Mouse (Mus musculus): ENCODE measurements around the gene Ankef1. TPM values are rescaled to one million over a fixed set of nuclear protein-coding genes. Genes with fewer than 3 reads are reported as not detected.

Gene Ankef1
- total RNA-seq (2012; rRNA removed) (not detected in 2 replicates), total RNA-seq (2014; rRNA removed) (not detected in 2 replicates), polyA plus RNA-seq (2012; ENCODE audit: insufficient read length, low read depth) (not detected in 2 replicates)

DNA sequence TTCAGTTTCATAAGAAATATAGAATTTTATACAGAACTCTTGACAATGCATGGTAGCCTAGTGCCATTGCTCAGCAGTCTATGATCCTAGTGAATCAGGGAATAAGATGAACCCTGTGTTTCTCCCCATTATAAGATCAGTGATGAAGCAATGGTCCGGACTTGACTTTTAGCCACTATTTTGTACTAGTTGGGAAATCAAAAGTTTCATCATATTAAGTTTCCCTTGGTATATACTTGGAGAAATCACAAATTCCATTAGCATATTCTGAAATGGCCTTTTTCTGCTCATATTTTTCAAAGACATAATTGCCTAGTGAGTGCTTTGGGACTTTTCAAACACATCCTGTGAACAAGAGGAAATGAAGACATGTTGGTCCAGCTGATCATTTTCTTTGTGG, at the start of gene Ankef1:
Ankef1 (plus strand) TSS at position 260 of the 400 bp plus-strand sequence.
- Histone ChIP-seq H3K4me2 (ENCODE audit: insufficient read depth, low read depth, poor library complexity, severe bottlenecking) (no peak within 1 kb of the TSS), H3K4me3 (replicated peaks in 1 of 3; ENCODE audit: low read depth in 2 of 3, low read length in 2 of 3, poor library complexity in 1 of 3) (no peak within 1 kb of the TSS), H3K27me3 (replicated peaks) (no peaks in the 10 kb centered on the region), H3K36me3 (replicated peaks in 1 of 2; ENCODE audit: control insufficient read depth in 1 of 2, insufficient read depth in 1 of 2, low read length in 1 of 2) (no peaks in the 10 kb centered on the region), H3K9me3 (replicated peaks; ENCODE audit: low read length) (peaks cover 5% of the 10 kb centered on the region), H3K79me2 (replicated peaks; ENCODE audit: control insufficient read depth, extremely low read depth, insufficient read depth, poor library complexity, severe bottlenecking) (no peaks in the 10 kb centered on the region), H3K27ac (ENCODE audit: insufficient read depth, low read depth) (no peak within 1 kb of the TSS), H3K9ac (ENCODE audit: insufficient read depth, low read depth) (no peak within 1 kb of the TSS), H3K4me1 (ENCODE audit: control insufficient read depth in 1 of 2, insufficient read depth in 2 of 2) (no peaks in the 10 kb centered on the region)
- no peak for DNase-seq (ENCODE audit: extremely low read depth)
- TF ChIP-seq PAX5 (IDR thresholded peaks at IDR 0.05; ENCODE audit: low read length) (no peak), CTCF (conservative IDR thresholded peaks at IDR 0.05 in 1 of 2, IDR thresholded peaks at IDR 0.05 in 1 of 2; ENCODE audit: low read depth in 2 of 2, low read length in 2 of 2) (no peak), MAFK (IDR thresholded peaks at IDR 0.05; ENCODE audit: insufficient replicate concordance, low read length) (no peak), IRF4 (IDR thresholded peaks at IDR 0.05; ENCODE audit: low read depth, low read length) (no peak)
- in situ Hi-C loops (cut with MboI; ENCODE audit: low pct_ligation_motif_present, low pct_unique_long_range_greater_than_20kb, low sequenced_read_pairs) (no loop called here), dilution Hi-C loops (cut with MboI; ENCODE audit: extremely low pct_ligation_motif_present, extremely low pct_unique_long_range_greater_than_20kb, low sequenced_read_pairs) (no loop called here)

DNA sequence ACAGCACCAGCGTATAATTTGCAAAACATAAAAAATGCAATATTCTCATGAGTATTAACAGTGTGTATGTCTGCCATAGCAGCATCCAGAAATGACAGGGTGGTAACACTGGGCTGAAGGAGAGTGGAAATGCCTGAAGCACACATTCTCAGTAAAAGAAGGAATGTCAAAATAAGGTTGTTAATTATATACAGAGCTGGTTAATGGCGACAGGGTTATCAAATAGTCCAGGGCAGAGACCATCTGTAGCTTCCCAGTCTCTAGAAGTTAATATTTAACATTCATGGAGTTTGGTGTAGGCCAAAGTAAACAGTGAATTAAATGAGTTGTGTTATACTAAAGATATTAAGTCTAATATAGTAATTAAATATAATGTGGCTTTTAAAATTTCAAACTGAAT, 45.2 kb upstream of the Ankef1 start:
- DNase-seq (ENCODE audit: extremely low read depth) = no peak
- no peak overlapping the region for H3K4me3 ChIP-seq (replicated peaks in 1 of 3; ENCODE audit: low read depth in 2 of 3, low read length in 2 of 3, poor library complexity in 1 of 3)
- no peak overlapping the region for H3K9ac ChIP-seq (ENCODE audit: insufficient read depth, low read depth)
- no peaks in the 10 kb centered on the region for H3K27me3 ChIP-seq (replicated peaks)
- H3K79me2 ChIP-seq (replicated peaks; ENCODE audit: control insufficient read depth, extremely low read depth, insufficient read depth, poor library complexity, severe bottlenecking) = no peaks in the 10 kb centered on the region
- H3K4me1 ChIP-seq (ENCODE audit: control insufficient read depth in 1 of 2, insufficient read depth in 2 of 2) = no peaks in the 10 kb centered on the region
- H3K27ac ChIP-seq (ENCODE audit: insufficient read depth, low read depth) = no peak overlapping the region
- dilution Hi-C loops (cut with MboI; ENCODE audit: extremely low pct_ligation_motif_present, extremely low pct_unique_long_range_greater_than_20kb, low sequenced_read_pairs) = no loop called here
- no peak for TF ChIP-seq EP300 (IDR thresholded peaks at IDR 0.05; ENCODE audit: low read length)
- TF ChIP-seq GABPA (IDR thresholded peaks at IDR 0.05; ENCODE audit: insufficient replicate concordance, low read depth, low read length) = no peak
- TF ChIP-seq MYC (IDR thresholded peaks at IDR 0.05; ENCODE audit: low read depth, low read length) = no peak
- TF ChIP-seq SIN3A (IDR thresholded peaks at IDR 0.05; ENCODE audit: low read length) = no peak
- no peak for TF ChIP-seq CHD2 (IDR thresholded peaks at IDR 0.05; ENCODE audit: low read length)
- TF ChIP-seq JUND (conservative IDR thresholded peaks at IDR 0.05; ENCODE audit: low read depth, low read length) = no peak
- TF ChIP-seq MXI1 (IDR thresholded peaks at IDR 0.05; ENCODE audit: low read depth, low read length) = no peak
- no peaks in the 10 kb centered on the region for H3K36me3 ChIP-seq (replicated peaks in 1 of 2; ENCODE audit: control insufficient read depth in 1 of 2, insufficient read depth in 1 of 2, low read length in 1 of 2)
- peaks cover 2% of the 10 kb centered on the region for H3K9me3 ChIP-seq (replicated peaks; ENCODE audit: low read length)
- no peak overlapping the region for H3K4me2 ChIP-seq (ENCODE audit: insufficient read depth, low read depth, poor library complexity, severe bottlenecking)
- in situ Hi-C loops (cut with MboI; ENCODE audit: low pct_ligation_motif_present, low pct_unique_long_range_greater_than_20kb, low sequenced_read_pairs) = no loop called here

DNA sequence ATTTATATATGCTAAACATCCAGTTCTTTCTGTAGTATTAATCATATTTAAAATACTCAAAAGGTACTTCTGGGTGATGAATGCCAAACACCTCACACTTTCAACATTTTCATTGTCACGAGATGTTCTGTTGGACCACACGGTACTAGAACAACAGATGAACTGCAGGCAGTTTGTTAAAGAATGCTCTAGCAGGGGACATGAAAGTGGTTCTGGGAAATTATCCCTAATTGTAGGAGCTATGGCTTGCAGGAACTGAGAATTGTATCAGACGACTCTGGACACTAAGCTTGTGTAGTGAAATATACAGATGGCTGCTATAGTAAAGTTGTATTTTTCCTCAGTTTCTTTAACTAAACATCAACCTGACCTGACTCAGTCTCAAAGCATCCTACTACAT, 44.8 kb upstream of the Ankef1 start:
- no peaks in the 10 kb centered on the region for H3K4me1 ChIP-seq (ENCODE audit: control insufficient read depth in 1 of 2, insufficient read depth in 2 of 2)
- no peak overlapping the region for H3K27ac ChIP-seq (ENCODE audit: insufficient read depth, low read depth)
- H3K9me3 ChIP-seq (replicated peaks; ENCODE audit: low read length) = peaks cover 2% of the 10 kb centered on the region
- no peak overlapping the region for H3K9ac ChIP-seq (ENCODE audit: insufficient read depth, low read depth)
- H3K4me3 ChIP-seq (replicated peaks in 1 of 3; ENCODE audit: low read depth in 2 of 3, low read length in 2 of 3, poor library complexity in 1 of 3) = no peak overlapping the region
- H3K36me3 ChIP-seq (replicated peaks in 1 of 2; ENCODE audit: control insufficient read depth in 1 of 2, insufficient read depth in 1 of 2, low read length in 1 of 2) = no peaks in the 10 kb centered on the region
- H3K27me3 ChIP-seq (replicated peaks) = no peaks in the 10 kb centered on the region
- dilution Hi-C loops (cut with MboI; ENCODE audit: extremely low pct_ligation_motif_present, extremely low pct_unique_long_range_greater_than_20kb, low sequenced_read_pairs) = no loop called here
- no peak for DNase-seq (ENCODE audit: extremely low read depth)
- TF ChIP-seq EP300 (IDR thresholded peaks at IDR 0.05; ENCODE audit: low read length) = no peak
- no peak for TF ChIP-seq IRF4 (IDR thresholded peaks at IDR 0.05; ENCODE audit: low read depth, low read length)
- no peak for TF ChIP-seq CHD2 (IDR thresholded peaks at IDR 0.05; ENCODE audit: low read length)
- no peak for TF ChIP-seq HCFC1 (IDR thresholded peaks at IDR 0.05; ENCODE audit: low read depth, low read length)
- no peak for TF ChIP-seq ZNF384 (IDR thresholded peaks at IDR 0.05; ENCODE audit: low read depth, low read length)
- no peak for TF ChIP-seq MAZ (IDR thresholded peaks at IDR 0.05; ENCODE audit: low read depth, low read length)
- TF ChIP-seq POLR2AphosphoS2 (IDR thresholded peaks at IDR 0.05; ENCODE audit: low read depth, low read length) = no peak
- no peak for TF ChIP-seq NELFE (IDR thresholded peaks at IDR 0.05; ENCODE audit: low read depth, low read length)
- no peak for TF ChIP-seq MAFK (IDR thresholded peaks at IDR 0.05; ENCODE audit: insufficient replicate concordance, low read length)
- no peak for TF ChIP-seq CTCF (conservative IDR thresholded peaks at IDR 0.05 in 1 of 2, IDR thresholded peaks at IDR 0.05 in 1 of 2; ENCODE audit: low read depth in 2 of 2, low read length in 2 of 2)
- TF ChIP-seq JUN (IDR thresholded peaks at IDR 0.05; ENCODE audit: insufficient read depth, low read depth, low read length) = no peak
- TF ChIP-seq MYC (IDR thresholded peaks at IDR 0.05; ENCODE audit: low read depth, low read length) = no peak
- no peak for TF ChIP-seq GABPA (IDR thresholded peaks at IDR 0.05; ENCODE audit: insufficient replicate concordance, low read depth, low read length)
- in situ Hi-C loops (cut with MboI; ENCODE audit: low pct_ligation_motif_present, low pct_unique_long_range_greater_than_20kb, low sequenced_read_pairs) = no loop called here
- no peak overlapping the region for H3K4me2 ChIP-seq (ENCODE audit: insufficient read depth, low read depth, poor library complexity, severe bottlenecking)
- no peaks in the 10 kb centered on the region for H3K79me2 ChIP-seq (replicated peaks; ENCODE audit: control insufficient read depth, extremely low read depth, insufficient read depth, poor library complexity, severe bottlenecking)
